Mouse (Mus musculus): ENCODE data around the gene Wwtr1. TPM values are rescaled to one million over a fixed set of nuclear protein-coding genes. Genes with fewer than 3 reads are reported as not detected.
A peak's percentile ranks its signal among the peaks of the same experiment; 100 is the strongest.

The Wwtr1 gene
- polyA plus RNA-seq, 1 experiment from 2014 or later = 15.5 TPM

DNA sequence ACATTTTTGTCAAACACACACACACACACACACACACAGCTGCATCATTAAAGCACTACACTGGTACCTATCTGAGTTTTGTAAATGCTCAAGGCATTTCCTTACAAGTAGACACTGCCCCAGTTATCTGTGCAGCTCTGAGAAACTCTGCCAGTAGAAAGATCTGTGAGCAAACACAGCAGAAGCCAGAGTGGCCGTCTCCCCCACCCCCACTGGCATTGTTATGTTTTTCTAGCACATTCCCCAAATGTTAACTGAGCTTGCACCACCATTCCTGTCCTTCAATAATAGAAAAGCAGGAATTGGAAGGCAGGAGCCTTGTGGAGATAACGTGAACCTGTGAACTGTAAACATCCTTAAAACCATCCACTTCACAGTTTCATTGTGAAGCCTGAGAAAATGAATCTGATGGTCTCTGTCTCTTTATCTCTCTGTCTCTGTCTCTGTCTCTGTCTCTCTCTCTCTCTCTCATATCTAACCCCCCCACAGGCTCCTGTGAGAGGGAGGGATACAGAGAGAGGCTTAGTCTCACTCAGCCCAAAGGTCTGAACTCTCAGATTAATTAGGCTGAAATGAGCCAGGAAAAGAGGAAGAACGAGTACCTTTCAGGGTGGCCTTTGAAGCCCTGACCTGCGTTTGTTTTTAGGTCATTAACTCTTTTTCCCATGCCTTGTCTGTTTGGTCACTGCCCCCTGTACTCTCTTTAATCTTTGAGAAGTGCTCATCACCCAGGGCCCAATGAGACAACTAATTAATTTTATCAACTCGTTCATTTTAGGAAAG, 146.8 kb downstream of the Wwtr1 start:
- Histone ChIP-seq H3K27ac (ENCODE audit: low read length) (no peak overlapping the region), H3K9me3 (replicated peaks; ENCODE audit: control insufficient read depth, low read length) (no peaks in the 10 kb centered on the region), H3K36me3 (ENCODE audit: control insufficient read depth, insufficient read depth, low read length) (no peaks in the 10 kb centered on the region), H3K4me2 (ENCODE audit: low read depth, low read length) (no peak overlapping the region), H3K4me3 (replicated peaks; ENCODE audit: low read length) (no peak overlapping the region), H3K9ac (ENCODE audit: low read length) (no peak overlapping the region), H3K27me3 (ENCODE audit: control insufficient read depth, insufficient read depth, low read length) (no peaks in the 10 kb centered on the region), H3K4me1 (ENCODE audit: control insufficient read depth, insufficient read depth, low read length) (no peaks in the 10 kb centered on the region)
- ATAC-seq (ENCODE audit: insufficient read depth, low FRiP score) = no peak
- WGBS = 16% methylated on average over 5 of the region's 5 CpGs

DNA sequence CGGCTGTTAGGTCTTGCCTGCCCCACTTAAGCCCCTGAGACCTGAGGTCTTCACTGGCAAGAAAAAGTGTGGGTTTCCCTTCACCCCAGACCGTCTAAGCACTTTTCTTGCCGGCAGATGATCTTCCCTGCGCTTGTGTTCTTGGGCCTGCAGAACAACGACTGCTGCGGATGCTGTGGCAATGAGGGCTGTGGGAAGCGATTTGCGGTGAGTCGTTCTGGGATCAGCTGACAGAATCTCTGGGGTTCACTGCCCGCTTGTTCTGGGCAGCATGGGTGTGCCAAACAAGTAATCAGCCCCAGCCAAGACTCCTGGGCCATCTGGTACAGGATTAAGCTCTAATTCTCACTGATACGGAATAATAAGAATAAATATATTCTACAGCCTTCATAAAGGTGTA, 149.4 kb downstream of the Wwtr1 start:
- no peaks in the 10 kb centered on the region for H3K9me3 ChIP-seq (replicated peaks; ENCODE audit: control insufficient read depth, low read length)

DNA sequence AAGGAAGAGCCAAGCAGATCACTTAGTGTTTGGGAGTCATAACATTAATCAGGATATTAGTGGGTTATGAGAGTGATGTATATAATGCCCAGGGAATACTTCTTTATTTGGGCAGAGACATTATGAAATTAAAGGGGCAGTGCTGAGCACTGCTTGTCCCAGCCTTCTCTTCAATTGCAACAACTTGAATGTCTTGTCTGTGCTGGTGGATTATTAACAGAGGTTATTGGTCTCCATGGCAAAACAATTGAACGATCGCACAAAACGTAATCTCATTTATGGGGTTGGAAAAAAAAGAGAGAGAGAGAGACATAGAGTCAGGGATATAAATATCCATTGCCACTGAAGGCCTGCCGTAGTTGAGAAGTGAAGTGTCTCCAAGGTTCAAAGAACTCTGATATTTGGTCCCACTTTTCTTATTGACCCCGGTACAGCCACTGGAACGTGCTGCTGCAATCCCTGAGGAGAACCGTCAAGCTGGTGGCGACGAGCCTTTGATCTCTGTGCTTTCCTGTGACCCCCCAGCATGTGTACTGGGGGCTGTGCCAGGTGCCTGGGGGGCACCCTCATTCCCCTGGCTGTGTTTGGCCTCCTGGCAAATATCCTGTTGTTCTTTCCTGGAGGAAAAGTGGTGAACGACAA, 150.5 kb downstream of the Wwtr1 start, which contains the start of gene Tm4sf4:
TSS of gene Tm4sf4 (plus strand) at position 226 of the 642 bp plus-strand sequence.
- Histone ChIP-seq H3K4me2 (ENCODE audit: low read depth, low read length) (no peak within 1 kb of the TSS), H3K4me3 (replicated peaks; ENCODE audit: low read length) (no peak within 1 kb of the TSS), H3K9ac (ENCODE audit: low read length) (no peak within 1 kb of the TSS), H3K4me1 (ENCODE audit: control insufficient read depth, insufficient read depth, low read length) (no peaks in the 10 kb centered on the region), H3K27me3 (ENCODE audit: control insufficient read depth, insufficient read depth, low read length) (no peaks in the 10 kb centered on the region), H3K9me3 (replicated peaks; ENCODE audit: control insufficient read depth, low read length) (no peaks in the 10 kb centered on the region), H3K36me3 (ENCODE audit: control insufficient read depth, insufficient read depth, low read length) (no peaks in the 10 kb centered on the region), H3K27ac (ENCODE audit: low read length) (no peak within 1 kb of the TSS)
- 51% methylated on average over 10 of the region's 10 CpGs for WGBS
- peak; percentile 41; the same call in 1 of the 2 replicates for ATAC-seq (ENCODE audit: insufficient read depth, low FRiP score)

More for the DNA sequence above, 149.4 kb downstream of the Wwtr1 start:
- ATAC-seq (ENCODE audit: insufficient read depth, low FRiP score) = no peak
- Histone ChIP-seq H3K9ac (ENCODE audit: low read length) (no peak overlapping the region), H3K4me2 (ENCODE audit: low read depth, low read length) (no peak overlapping the region), H3K36me3 (ENCODE audit: control insufficient read depth, insufficient read depth, low read length) (no peaks in the 10 kb centered on the region), H3K27ac (ENCODE audit: low read length) (no peak overlapping the region), H3K4me3 (replicated peaks; ENCODE audit: low read length) (no peak overlapping the region), H3K27me3 (ENCODE audit: control insufficient read depth, insufficient read depth, low read length) (no peaks in the 10 kb centered on the region), H3K4me1 (ENCODE audit: control insufficient read depth, insufficient read depth, low read length) (no peaks in the 10 kb centered on the region)
- WGBS = 86% methylated on average over 11 of the region's 11 CpGs

DNA sequence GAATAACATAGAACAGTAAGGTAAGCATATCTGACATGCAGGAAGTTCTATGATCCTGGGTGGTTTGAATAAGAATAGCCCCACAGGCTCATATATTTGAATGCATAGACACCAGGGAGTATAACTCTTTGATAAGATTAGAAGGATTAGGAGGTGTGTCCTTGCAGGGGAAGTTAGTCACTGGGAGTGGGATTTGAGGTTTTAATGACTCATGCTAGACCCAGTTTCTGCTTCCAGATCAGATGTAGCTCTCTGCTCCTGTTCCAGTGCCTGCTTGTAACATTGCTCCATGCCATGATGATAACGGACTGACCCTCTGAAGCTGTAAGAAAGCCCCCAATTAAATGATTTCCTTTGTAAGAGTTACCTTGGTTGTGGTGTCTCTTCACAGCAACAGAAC, 155.1 kb downstream of the Wwtr1 start:
- ATAC-seq (ENCODE audit: insufficient read depth, low FRiP score) = no peak
- H3K9me3 ChIP-seq (replicated peaks; ENCODE audit: control insufficient read depth, low read length) = no peaks in the 10 kb centered on the region
- no peaks in the 10 kb centered on the region for H3K4me1 ChIP-seq (ENCODE audit: control insufficient read depth, insufficient read depth, low read length)
- H3K9ac ChIP-seq (ENCODE audit: low read length) = no peak overlapping the region
- H3K4me2 ChIP-seq (ENCODE audit: low read depth, low read length) = no peak overlapping the region
- H3K36me3 ChIP-seq (ENCODE audit: control insufficient read depth, insufficient read depth, low read length) = no peaks in the 10 kb centered on the region
- H3K4me3 ChIP-seq (replicated peaks; ENCODE audit: low read length) = no peak overlapping the region
- no peaks in the 10 kb centered on the region for H3K27me3 ChIP-seq (ENCODE audit: control insufficient read depth, insufficient read depth, low read length)
- no peak overlapping the region for H3K27ac ChIP-seq (ENCODE audit: low read length)
- 86% methylated on average over 1 of the region's 1 CpGs for WGBS

DNA sequence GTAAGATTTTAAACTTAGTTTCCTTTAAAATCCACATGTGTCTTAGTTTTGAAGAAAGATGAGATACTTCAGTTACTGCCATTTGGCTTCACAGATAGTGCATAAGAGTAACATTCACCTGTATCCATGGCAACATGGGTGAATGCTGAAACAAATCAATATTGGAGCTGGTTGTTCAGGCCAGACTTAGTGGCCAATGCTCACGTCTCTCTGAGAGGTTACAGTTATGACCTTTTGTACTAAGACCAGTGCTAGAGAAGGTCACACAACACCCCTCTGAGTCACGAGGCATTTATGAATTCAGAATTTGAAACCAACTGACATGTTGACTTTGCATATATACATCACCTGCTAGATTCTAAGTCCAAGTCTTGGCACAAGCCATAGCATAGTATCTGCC, 155.5 kb downstream of the Wwtr1 start:
- H3K27ac ChIP-seq (ENCODE audit: low read length) = no peak overlapping the region
- H3K9ac ChIP-seq (ENCODE audit: low read length) = no peak overlapping the region
- no peak overlapping the region for H3K4me2 ChIP-seq (ENCODE audit: low read depth, low read length)
- H3K27me3 ChIP-seq (ENCODE audit: control insufficient read depth, insufficient read depth, low read length) = no peaks in the 10 kb centered on the region
- no peak for ATAC-seq (ENCODE audit: insufficient read depth, low FRiP score)
- H3K4me3 ChIP-seq (replicated peaks; ENCODE audit: low read length) = no peak overlapping the region
- no peaks in the 10 kb centered on the region for H3K4me1 ChIP-seq (ENCODE audit: control insufficient read depth, insufficient read depth, low read length)
- no peaks in the 10 kb centered on the region for H3K36me3 ChIP-seq (ENCODE audit: control insufficient read depth, insufficient read depth, low read length)
- H3K9me3 ChIP-seq (replicated peaks; ENCODE audit: control insufficient read depth, low read length) = no peaks in the 10 kb centered on the region
- 55% methylated on average over 2 of the region's 2 CpGs for WGBS

DNA sequence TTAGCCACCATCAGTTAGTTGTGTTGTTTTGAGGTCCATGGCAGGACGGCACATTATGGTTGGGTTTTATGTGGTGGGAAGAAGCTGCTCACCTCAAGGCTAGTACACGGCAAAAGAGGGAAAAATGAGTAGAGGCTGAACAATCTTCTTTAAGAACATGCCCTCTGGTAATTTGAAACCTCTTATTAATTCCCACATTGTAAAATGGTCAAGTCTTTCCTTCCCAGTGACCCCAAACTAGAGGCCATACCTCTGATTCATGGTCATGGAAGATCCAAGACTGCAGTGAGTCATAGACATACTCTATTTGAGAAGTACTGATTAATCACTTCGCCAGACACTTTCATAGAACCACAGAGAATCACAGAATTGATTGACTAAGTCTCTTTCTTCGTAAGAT, 164.2 kb downstream of the Wwtr1 start:
- no peaks in the 10 kb centered on the region for H3K36me3 ChIP-seq (ENCODE audit: control insufficient read depth, insufficient read depth, low read length)
- 81% methylated on average over 4 of the region's 4 CpGs for whole genome bisulfite sequencing
- H3K27ac ChIP-seq (ENCODE audit: low read length) = no peak overlapping the region
- H3K4me1 ChIP-seq (ENCODE audit: control insufficient read depth, insufficient read depth, low read length) = no peaks in the 10 kb centered on the region
- no peak for ATAC-seq (ENCODE audit: insufficient read depth, low FRiP score)
- no peak overlapping the region for H3K4me2 ChIP-seq (ENCODE audit: low read depth, low read length)
- H3K9ac ChIP-seq (ENCODE audit: low read length) = no peak overlapping the region
- H3K4me3 ChIP-seq (replicated peaks; ENCODE audit: low read length) = no peak overlapping the region
- no peaks in the 10 kb centered on the region for H3K9me3 ChIP-seq (replicated peaks; ENCODE audit: control insufficient read depth, low read length)
- H3K27me3 ChIP-seq (ENCODE audit: control insufficient read depth, insufficient read depth, low read length) = no peaks in the 10 kb centered on the region

Small RNA genes lying within 50 kb of the gene (microRNA-seq; reads per million reads assigned to microRNA genes)
- gene Mir6377 = not detected

Other genes with a start within 250 kb of the Wwtr1 start
- 17.8 and 20.0 TPM in 2 replicates for gene Tm4sf4, start 150.6 kb downstream of the Wwtr1 start, polyA plus RNA-seq (2015; fragmentation: Nextera tagmentation; extraction: Ambion mirVana)
- 62.2 and 74.5 TPM in 2 replicates for gene Commd2, start 75.8 kb upstream of the Wwtr1 start, polyA plus RNA-seq (2015; fragmentation: Nextera tagmentation; extraction: Ambion mirVana)
- gene Ankub1, start 116.9 kb upstream of the Wwtr1 start, polyA plus RNA-seq (2015; fragmentation: Nextera tagmentation; extraction: Ambion mirVana) = not detected in 2 replicates
- gene Rnf13, start 160.2 kb upstream of the Wwtr1 start, polyA plus RNA-seq (2015; fragmentation: Nextera tagmentation; extraction: Ambion mirVana) = 79.4 and 84.1 TPM in 2 replicates

Data from stomach, embryonic 16.5 days (tissue).